Comparison of ENCODE assay signal across 8 mouse cellular contexts in the genomic region with DNA sequence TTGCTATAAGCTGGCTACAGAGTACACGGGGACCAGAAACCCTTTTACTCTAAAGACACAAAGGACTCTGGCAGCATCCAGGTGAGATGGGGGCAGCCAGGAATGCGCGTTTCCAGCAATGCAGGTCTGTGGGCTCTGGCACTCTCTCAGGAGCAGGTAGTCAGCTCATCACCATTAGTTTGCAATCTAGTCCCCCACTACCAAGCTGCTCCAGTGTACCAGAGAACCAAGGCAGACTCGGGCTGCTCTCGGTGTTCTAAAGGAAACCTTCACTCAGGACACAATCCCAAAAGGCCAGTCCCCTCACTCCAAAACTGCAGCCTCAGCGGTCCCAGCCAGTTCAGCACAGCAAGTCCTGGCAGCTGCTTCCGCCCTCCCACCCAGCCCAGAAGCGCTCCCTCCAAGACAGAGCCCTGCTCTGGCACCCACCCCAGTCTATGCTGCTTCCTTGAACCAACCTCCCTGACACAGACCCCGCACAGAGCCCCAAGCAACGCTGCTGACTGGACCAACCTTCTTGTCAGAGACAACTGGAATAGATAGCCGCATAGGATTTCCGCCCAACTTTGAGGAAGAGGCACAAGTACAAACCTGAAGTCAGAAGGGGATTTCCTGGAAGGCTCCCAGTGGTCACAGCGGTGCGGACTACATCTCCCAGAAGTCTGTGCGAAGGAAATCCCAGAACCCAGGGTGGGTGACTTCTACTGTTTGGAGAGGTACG. TPM values are rescaled to one million over a fixed set of nuclear protein-coding genes. Genes with fewer than 3 reads are reported as not detected.
DNase-seq lines count a peak whose midpoint lies in the region; ATAC-seq lines count a peak whose summit lies in the region.
"Not testable (repeated sequence)": the region's sequence is repeated elsewhere in the genome, so short reads cannot be mapped to it uniquely, and the experiment has no call there.

A gene (minus strand): TSS at position 637 of the 721 bp plus-strand sequence.

- ATAC-seq in hindbrain, embryonic 13.5 days (ENCODE audit: low FRiP score), result peak; percentile 97

- H3K36me3 ChIP-seq in hindbrain, embryonic 13.5 days, result not testable (repeated sequence)

- not testable (repeated sequence) for H3K9me3 ChIP-seq in hindbrain, embryonic 13.5 days

- peak within 1 kb of the TSS; percentile 63 for H3K4me2 ChIP-seq in hindbrain, embryonic 13.5 days

- H3K4me3 ChIP-seq in hindbrain, embryonic 13.5 days, result peak within 1 kb of the TSS; percentile 58

- peak; percentile 55 for DNase-seq in R1 (ENCODE audit: low read depth, low spot score)
- peak; percentile 67 to 75 for DNase-seq in cerebellum, postnatal 25 days
- DNase-seq in frontal cortex, postnatal 25 days (ENCODE audit: low spot score in 2 of 2), result peak; percentile 42 to 59
- DNase-seq in layer of hippocampus, postnatal 14 days (ENCODE audit: low spot score in 2 of 2), result peak; percentile 55 to 74
- DNase-seq in lung, postnatal 10 days, result peak; percentile 82
- peak; percentile 45 for DNase-seq in ovary, postnatal 14 days (ENCODE audit: low spot score)
- peak; percentile 44 to 56 for DNase-seq in thymus, postnatal 10 days (ENCODE audit: low spot score in 2 of 2)

- WGBS in hindbrain, embryonic 13.5 days, result 4% methylated on average over 15 of the region's 16 CpGs

- H3K4me1 ChIP-seq in hindbrain, embryonic 13.5 days (replicated peaks), result not testable (repeated sequence)

- H3K9ac ChIP-seq in hindbrain, embryonic 13.5 days, result peak within 1 kb of the TSS; percentile 66

- H3K27me3 ChIP-seq in hindbrain, embryonic 13.5 days, result not testable (repeated sequence)

- H3K27ac ChIP-seq in hindbrain, embryonic 13.5 days, result not testable (repeated sequence)

RNA-seq across cellular contexts. Expression of the gene that starts here (rescaled TPM):
- 3.4 and 5.0 TPM in 2 replicates for polyA plus RNA-seq in hindbrain, embryonic 13.5 days (2015; fragmentation: Nextera tagmentation; extraction: Ambion mirVana)
- 1 to 10 TPM; 1.1 to 2.1 TPM for total RNA-seq in layer of hippocampus, postnatal 14 days (2021)
